Comparison of ENCODE assay signal across 8 mouse cellular contexts in genomic region chr8:124403876-124404275, GRCm38 (mm10). TPM values are rescaled to one million over a fixed set of nuclear protein-coding genes. Genes with fewer than 3 reads are reported as not detected.
DNase-seq lines count a peak whose midpoint lies in the region; ATAC-seq and TF ChIP-seq lines count a peak whose summit lies in the region.

No protein-coding gene starts in this region.

- 0 out of 2 replicates have a peak, but pooled peaks cover 3% of the 10 kb centered on the region for H3K27me3 ChIP-seq in liver, embryonic 12.5 days (replicated peaks)

- H3K9me3 ChIP-seq in liver, embryonic 12.5 days (replicated peaks) = no peaks in the 10 kb centered on the region

- no peaks in the 10 kb centered on the region for H3K4me1 ChIP-seq in liver, embryonic 12.5 days
- peaks cover 13% of the 10 kb centered on the region for H3K4me1 ChIP-seq in cortical plate, adult 2 months (ENCODE audit: control insufficient read depth, insufficient read depth, low read length)

- DNase-seq in liver = peak; percentile 21
- DNase-seq in ZHBTc4 (ENCODE audit: low read depth, low spot score) = peak; percentile 77
- DNase-seq in induced T-regulatory cell, adult 2 months (ENCODE audit: low read depth) = peak; percentile 17
- no peak for DNase-seq in layer of hippocampus, adult 8-10 months (ENCODE audit: low spot score in 2 of 2)
- no peak for DNase-seq in gastrocnemius, postnatal 4 days (ENCODE audit: low spot score in 2 of 2)

- H3K4me3 ChIP-seq in liver, embryonic 12.5 days = no peak overlapping the region
- H3K4me3 ChIP-seq in cortical plate, adult 2 months (ENCODE audit: insufficient read depth, low read length) = no peak overlapping the region

- no peaks in the 10 kb centered on the region for H3K36me3 ChIP-seq in liver, embryonic 12.5 days

- no peak overlapping the region for H3K9ac ChIP-seq in liver, embryonic 12.5 days

- H3K4me2 ChIP-seq in liver, embryonic 12.5 days = no peak overlapping the region

- no peak overlapping the region for H3K27ac ChIP-seq in liver, embryonic 12.5 days
- no peak overlapping the region for H3K27ac ChIP-seq in cortical plate, adult 2 months (ENCODE audit: insufficient read depth, low read length)

- TF ChIP-seq POLR2A in cortical plate, adult 2 months (IDR thresholded peaks at IDR 0.05; ENCODE audit: extremely low read depth, insufficient read depth, low read length) = no peak

- TF ChIP-seq CTCF in cortical plate, adult 2 months (IDR thresholded peaks at IDR 0.05; ENCODE audit: extremely low read depth, insufficient read depth, low read length) = peak; percentile 59

- 46% methylated on average over 3 of the region's 3 CpGs for WGBS in liver, embryonic 12.5 days (ENCODE audit: insufficient replicate concordance)

- no peak for ATAC-seq in liver, embryonic 12.5 days
- ATAC-seq in megakaryocyte progenitor cell, adult 5-6 weeks (replicated peaks; ENCODE audit: poor library complexity) = peak; percentile 81

RNA-seq across cellular contexts. Expression of gene Pgbd5, which starts 35.6 kb away (rescaled TPM):
- polyA plus RNA-seq in liver, embryonic 12.5 days (2016; fragmentation: Nextera tagmentation; extraction: Ambion mirVana) = 0.24 and 0.37 TPM in 2 replicates
- polyA plus RNA-seq in cortical plate, adult 2 months (2012; rRNA removed) = 184 and 196 TPM in 2 replicates
- total RNA-seq in megakaryocyte progenitor cell, adult 5-6 weeks (2015) = not detected in 2 replicates
- not detected in 2 replicates for total RNA-seq in megakaryocyte progenitor cell, adult 5-6 weeks (2017)
- 100 to 1,000 TPM; 221 to 255 (median 242) TPM for total RNA-seq in layer of hippocampus, adult 8-10 months (2022)
- 1 to 10 TPM; 2.0 to 2.5 TPM for total RNA-seq in gastrocnemius, postnatal 4 days (2021)

Comparison
In these comparisons a context has a peak if more than half of its experiments do, and no peak if none do; other contexts are left out.
1. DNase-seq: peak in liver (single experiment), ZHBTc4 (single experiment) and induced T-regulatory cell, adult 2 months (single experiment); none in layer of hippocampus, adult 8-10 months (0 of 2) and gastrocnemius, postnatal 4 days (0 of 2).
2. RNA of gene Pgbd5, which starts 35.6 kb away (total RNA-seq): 221 to 255 TPM in layer of hippocampus, adult 8-10 months; 2.0 to 2.5 TPM in gastrocnemius, postnatal 4 days and not detected in megakaryocyte progenitor cell, adult 5-6 weeks; every median in the first group is over 10 times any median in the second.